Mouse (Mus musculus) left cerebral cortex, postnatal 10 days (tissue): ENCODE results near the gene Ndufb6. TPM values are rescaled to one million over a fixed set of nuclear protein-coding genes. Genes with fewer than 3 reads are reported as not detected.
"Not testable (repeated sequence)": the region's sequence is repeated elsewhere in the genome, so short reads cannot be mapped to it uniquely, and the experiment has no call there.

Source experiments
- DNase-seq, 2 experiments: peaks; one replicate each; pipeline ENCODE4 v3.0.0; 2021 to 2022; ENCODE audit warnings: low spot score in 2 of 2, mixed read lengths in 1 of 2; ENCODE audit errors: extremely low spot score in 1 of 2
- intact Hi-C: fragments of 180-260 bp; cut with DNase I; formaldehyde crosslinking; loops from one replicate; pipeline ENCODE4 v1.15.1; 2025
- total RNA-seq, 2 experiments: library from RNA; stranded (reverse); gene quantifications; 2 replicates each; pipeline ENCODE4 v1.2.3; 2021

The Ndufb6 gene
- 100 to 1,000 TPM; 213 to 222 TPM for total RNA-seq

- intact Hi-C loops, result no loop called here
Observed at GRCm38 (mm10) chr4:40279276-40279900, at the start of gene Ndufb6. Gene Ndufb6, minus strand, starts transcription at chr4:40279421.

GRCm38 (mm10) chr4:40327161-40327560, 47.9 kb upstream of the Ndufb6 start:
- DNase-seq, result no peak
- intact Hi-C loops, result no loop called here

More at GRCm38 (mm10) chr4:40279276-40279900, at the start of gene Ndufb6:
- peak; percentile 90 to 97 for DNase-seq

GRCm38 (mm10) chr4:40324620-40325019, 45.4 kb upstream of the Ndufb6 start:
- intact Hi-C loops, result no loop called here

GRCm38 (mm10) chr4:40317404-40317803, 38.2 kb upstream of the Ndufb6 start:
- DNase-seq, result no peak
- intact Hi-C loops, result loop anchor here (10.0 kb wide), 1 partner anchor 197 kb away; no protein-coding TSS in a partner anchor

More at GRCm38 (mm10) chr4:40324620-40325019, 45.4 kb upstream of the Ndufb6 start:
- DNase-seq, result no peak

- DNase-seq, result no peak
- intact Hi-C loops, result loop anchor here (10.0 kb wide), 1 partner anchor 202 kb away; no protein-coding TSS in a partner anchor
Observed at GRCm38 (mm10) chr4:40313026-40313425, 33.8 kb upstream of the Ndufb6 start.

- no peak for DNase-seq
- intact Hi-C loops, result loop anchor here (10.0 kb wide), 1 partner anchor 203 kb away; no protein-coding TSS in a partner anchor
Observed at GRCm38 (mm10) chr4:40312213-40312612, 33.0 kb upstream of the Ndufb6 start.

- intact Hi-C loops, result loop anchor here (10.0 kb wide), 1 partner anchor 204 kb away; no protein-coding TSS in a partner anchor
- DNase-seq, result no peak
Observed at GRCm38 (mm10) chr4:40310796-40311383, 31.7 kb upstream of the Ndufb6 start.

- DNase-seq, result no peak
- intact Hi-C loops, result loop anchor here (10.0 kb wide), 1 partner anchor 205 kb away; no protein-coding TSS in a partner anchor
Observed at GRCm38 (mm10) chr4:40309682-40310081, 30.5 kb upstream of the Ndufb6 start.

GRCm38 (mm10) chr4:40302445-40303125, 23.4 kb upstream of the Ndufb6 start:
- intact Hi-C loops, result no loop called here
- no peak for DNase-seq

GRCm38 (mm10) chr4:40301076-40301789, 22.0 kb upstream of the Ndufb6 start:
- peak; percentile 71 to 80 for DNase-seq

GRCm38 (mm10) chr4:40299169-40299568, 19.9 kb upstream of the Ndufb6 start:
- DNase-seq, result no peak
- intact Hi-C loops, result no loop called here

More at GRCm38 (mm10) chr4:40301076-40301789, 22.0 kb upstream of the Ndufb6 start:
- intact Hi-C loops, result loop anchor here (2.0 kb wide), 1 partner anchor 380 kb away; no protein-coding TSS in a partner anchor

- intact Hi-C loops, DNase-seq: not testable (repeated sequence)
Observed at GRCm38 (mm10) chr4:40291511-40291910, 12.3 kb upstream of the Ndufb6 start.

GRCm38 (mm10) chr4:40289046-40289445, 9.8 kb upstream of the Ndufb6 start:
- intact Hi-C loops, result no loop called here
- no peak for DNase-seq

GRCm38 (mm10) chr4:40287415-40287814, 8.2 kb upstream of the Ndufb6 start:
- intact Hi-C loops, result no loop called here
- DNase-seq, result no peak

GRCm38 (mm10) chr4:40285582-40285981, 6.4 kb upstream of the Ndufb6 start:
- DNase-seq, result peak; percentile 40 to 61
- intact Hi-C loops, result loop anchor here (2.0 kb wide), 1 partner anchor 149 kb away; no protein-coding TSS in a partner anchor

- intact Hi-C loops, result no loop called here
- no peak for DNase-seq
Observed at GRCm38 (mm10) chr4:40278880-40279275, 343 bp downstream of the Ndufb6 start.

GRCm38 (mm10) chr4:40269430-40270032, 9.7 kb downstream of the Ndufb6 start, which contains the start of the genes Smim27 and Topors:
Gene Smim27, plus strand, starts transcription at chr4:40269579.
Gene Topors, minus strand, starts transcription at chr4:40269850.
- peak; percentile 91 to 97 for DNase-seq
- intact Hi-C loops, result loop anchor here (5.0 kb wide), 1 partner anchor 87 kb away; no protein-coding TSS in a partner anchor

- intact Hi-C loops, result loop anchor here (5.0 kb wide), 1 partner anchor 87 kb away; no protein-coding TSS in a partner anchor
- peak; percentile 24 to 39 for DNase-seq
Observed at GRCm38 (mm10) chr4:40268835-40269234, 10.4 kb downstream of the Ndufb6 start.
